In the genomic region with DNA sequence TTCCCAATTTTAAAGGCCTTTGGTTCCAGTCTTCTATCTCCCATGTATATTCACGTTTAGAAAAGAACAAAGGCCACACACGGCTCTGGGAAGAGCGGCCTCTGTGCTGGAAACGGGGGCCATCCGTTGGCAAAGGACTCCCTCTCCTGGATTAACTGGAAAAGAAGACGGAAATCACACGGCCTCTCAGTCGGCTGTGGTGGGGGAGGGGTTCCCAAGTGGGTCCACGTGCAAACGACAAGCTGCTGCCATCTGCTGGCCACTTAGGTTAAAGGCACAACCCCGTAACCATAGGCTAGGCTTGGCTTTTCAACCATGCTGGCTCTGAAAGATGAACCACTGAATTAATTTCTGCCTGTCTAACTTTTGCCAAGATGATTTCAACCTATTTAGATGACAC, we compare ENCODE assay signal across 1 mouse cellular context.
TF ChIP-seq lines count a peak whose summit lies in the region.

No protein-coding gene starts in this region.

TF ChIP-seq in CH12.LX, 34 proteins besides CTCF, POLR2A, EP300 and RAD21 (continued from another document):
- TF ChIP-seq TBP (conservative IDR thresholded peaks at IDR 0.05; ENCODE audit: low read depth, low read length) (no peak), E2F4 (IDR thresholded peaks at IDR 0.05; ENCODE audit: insufficient replicate concordance, low read depth, low read length) (no peak), RCOR1 (conservative IDR thresholded peaks at IDR 0.05; ENCODE audit: low read depth, low read length) (no peak), MXI1 (IDR thresholded peaks at IDR 0.05; ENCODE audit: low read depth, low read length) (peak; percentile 81), ZKSCAN1 (IDR thresholded peaks at IDR 0.05; ENCODE audit: borderline replicate concordance, low read depth, low read length) (no peak), MYC (IDR thresholded peaks at IDR 0.05; ENCODE audit: low read depth, low read length) (peak; percentile 100), CHD1 (IDR thresholded peaks at IDR 0.05; ENCODE audit: low read depth, low read length) (no peak), GABPA (IDR thresholded peaks at IDR 0.05; ENCODE audit: insufficient replicate concordance, low read depth, low read length) (no peak), MAFK (IDR thresholded peaks at IDR 0.05; ENCODE audit: insufficient replicate concordance, low read length) (no peak), IRF4 (IDR thresholded peaks at IDR 0.05; ENCODE audit: low read depth, low read length) (no peak), MAX (IDR thresholded peaks at IDR 0.05; ENCODE audit: low read length) (peak; percentile 98), JUND (conservative IDR thresholded peaks at IDR 0.05; ENCODE audit: low read depth, low read length) (no peak), SIN3A (IDR thresholded peaks at IDR 0.05; ENCODE audit: low read length) (no peak), MEF2A (IDR thresholded peaks at IDR 0.05; ENCODE audit: borderline replicate concordance, low read depth, low read length) (peak; percentile 69), UBTF (IDR thresholded peaks at IDR 0.05; ENCODE audit: low read depth, low read length) (no peak), SMC3 (IDR thresholded peaks at IDR 0.05; ENCODE audit: low read depth, low read length) (peak; percentile 91), NRF1 (IDR thresholded peaks at IDR 0.05; ENCODE audit: low read depth, low read length) (no peak), PAX5 (IDR thresholded peaks at IDR 0.05; ENCODE audit: low read length) (no peak), ZNF384 (IDR thresholded peaks at IDR 0.05; ENCODE audit: low read depth, low read length) (no peak), HCFC1 (IDR thresholded peaks at IDR 0.05; ENCODE audit: low read depth, low read length) (peak; percentile 56; the same call in 1 of the 2 replicates), MAZ (IDR thresholded peaks at IDR 0.05; ENCODE audit: low read depth, low read length) (0 out of 2 replicates have a peak, but pooled peaks have one; percentile 48), NELFE (IDR thresholded peaks at IDR 0.05; ENCODE audit: low read depth, low read length) (peak; percentile 57; the same call in 1 of the 2 replicates), ELF1 (IDR thresholded peaks at IDR 0.05; ENCODE audit: low read depth, low read length) (peak; percentile 87), USF1 (IDR thresholded peaks at IDR 0.05; ENCODE audit: low read depth, low read length) (no peak), JUN (IDR thresholded peaks at IDR 0.05; ENCODE audit: insufficient read depth, low read depth, low read length) (no peak), POLR2AphosphoS2 (IDR thresholded peaks at IDR 0.05; ENCODE audit: low read depth, low read length) (no peak), ETS1 (conservative IDR thresholded peaks at IDR 0.05; ENCODE audit: low read depth, low read length) (no peak), CHD2 (IDR thresholded peaks at IDR 0.05; ENCODE audit: low read length) (peak; percentile 96)
